In genomic region chr15:36873058-36873883, GRCm38 (mm10) we compare ENCODE assay signal across 8 mouse cellular contexts.
A peak's percentile ranks its signal among the peaks of the same experiment; 100 is the strongest.
DNase-seq lines count a peak whose midpoint lies in the region; ATAC-seq lines count a peak whose summit lies in the region.

No protein-coding gene starts in this region.

- peak overlapping the region; percentile 26 for H3K4me2 ChIP-seq in lung, embryonic 15.5 days

- WGBS in embryonic facial prominence, embryonic 10.5 days = 38% methylated on average over 10 of the region's 10 CpGs
- WGBS in heart, embryonic 10.5 days = 26% methylated on average over 10 of the region's 10 CpGs
- WGBS in lung, embryonic 15.5 days = 6% methylated on average over 10 of the region's 10 CpGs

- H3K4me1 ChIP-seq in embryonic facial prominence, embryonic 10.5 days = peaks cover 48% of the 10 kb centered on the region
- peaks cover 63% of the 10 kb centered on the region for H3K4me1 ChIP-seq in heart, embryonic 10.5 days
- H3K4me1 ChIP-seq in lung, embryonic 15.5 days = peaks cover 52% of the 10 kb centered on the region

- H3K27me3 ChIP-seq in embryonic facial prominence, embryonic 10.5 days (replicated peaks; ENCODE audit: low read depth, poor library complexity, severe bottlenecking) = no peaks in the 10 kb centered on the region
- H3K27me3 ChIP-seq in heart, embryonic 10.5 days (ENCODE audit: insufficient read depth, poor library complexity, severe bottlenecking) = no peaks in the 10 kb centered on the region
- H3K27me3 ChIP-seq in lung, embryonic 15.5 days = no peaks in the 10 kb centered on the region

- ATAC-seq in frontal cortex, adult (ENCODE audit: low TSS enrichment) = peak; percentile 58
- ATAC-seq in lung, embryonic 15.5 days (ENCODE audit: borderline replicate concordance, extremely low read depth, low FRiP score, low TSS enrichment) = peak; percentile 79

- no peaks in the 10 kb centered on the region for H3K9me3 ChIP-seq in embryonic facial prominence, embryonic 10.5 days
- H3K9me3 ChIP-seq in heart, embryonic 10.5 days = no peaks in the 10 kb centered on the region
- no peaks in the 10 kb centered on the region for H3K9me3 ChIP-seq in lung, embryonic 15.5 days

- DNase-seq in frontal cortex, postnatal 25 days (ENCODE audit: low spot score in 2 of 2) = no peak
- peak; percentile 57 for DNase-seq in embryonic facial prominence, embryonic 10.5 days (ENCODE audit: low spot score)
- peak; percentile 88 for DNase-seq in heart, embryonic 10.5 days (ENCODE audit: low spot score)
- peak; percentile 82 to 93 for DNase-seq in kidney, adult 8-10 months
- peak; percentile 9 for DNase-seq in retina, postnatal 7 days (ENCODE audit: low read depth, low spot score)
- DNase-seq in spleen, adult 12 weeks (ENCODE audit: low spot score) = no peak

- H3K27ac ChIP-seq in embryonic facial prominence, embryonic 10.5 days (replicated peaks) = peak overlapping the region; percentile 76
- peak overlapping the region; percentile 87 for H3K27ac ChIP-seq in heart, embryonic 10.5 days
- H3K27ac ChIP-seq in lung, embryonic 15.5 days = peak overlapping the region; percentile 80

- H3K4me3 ChIP-seq in embryonic facial prominence, embryonic 10.5 days = 0 out of 2 replicates have a peak overlapping the region, but pooled peaks have one; percentile 11
- H3K4me3 ChIP-seq in heart, embryonic 10.5 days = 0 out of 2 replicates have a peak overlapping the region, but pooled peaks have one; percentile 16
- H3K4me3 ChIP-seq in lung, embryonic 15.5 days = no peak overlapping the region

- no peaks in the 10 kb centered on the region for H3K36me3 ChIP-seq in embryonic facial prominence, embryonic 10.5 days (replicated peaks)
- H3K36me3 ChIP-seq in heart, embryonic 10.5 days = no peaks in the 10 kb centered on the region
- H3K36me3 ChIP-seq in lung, embryonic 15.5 days = no peaks in the 10 kb centered on the region

- no peak overlapping the region for H3K9ac ChIP-seq in lung, embryonic 15.5 days

Comparison
In these comparisons a context has a peak if more than half of its experiments do, and no peak if none do; other contexts are left out.
1. DNase-seq: peak in embryonic facial prominence, embryonic 10.5 days (single experiment), heart, embryonic 10.5 days (single experiment), kidney, adult 8-10 months (2 of 2) and retina, postnatal 7 days (single experiment); none in frontal cortex, postnatal 25 days (0 of 2) and spleen, adult 12 weeks (single experiment).
2. Peak in every context shown above with its lines, with median percentiles within 50 percentile points of each other: H3K27ac ChIP-seq.